Mouse (Mus musculus): ENCODE results near the gene Ndufb4.

GRCm38 (mm10) chr16:37652654-37653053 lies 1.6 kb downstream of the Ndufb4 start:
- no peak for TF ChIP-seq POLR2A (IDR thresholded peaks at IDR 0.05; ENCODE audit: insufficient read depth, low read depth, low read length)
- TF ChIP-seq CTCF (IDR thresholded peaks at IDR 0.05): no peak
- no peak for TF ChIP-seq EP300 (IDR thresholded peaks at IDR 0.05; ENCODE audit: insufficient read depth, low read depth, low read length)

Data from heart, adult 2 months (tissue).